Mouse (Mus musculus) mouse embryonic stem cell (cell line): Measurements from ENCODE around the gene Tmem117.

Experiments
- in situ Hi-C, 2 experiments: fragments of 300-500 bp; cut with MboI; formaldehyde crosslinking; loops; 1 replicate in 1 of 2; 3 replicates in 1 of 2; pipeline ENCODE4 v1.14.3; 2019 to 2020; ENCODE audit warnings: low sequenced_read_pairs in 2 of 2, low pct_unique_long_range_greater_than_20kb in 1 of 2, mixed read lengths in 1 of 2; ENCODE audit not compliant: unreplicated experiment in 1 of 2

Gene Tmem117

DNA sequence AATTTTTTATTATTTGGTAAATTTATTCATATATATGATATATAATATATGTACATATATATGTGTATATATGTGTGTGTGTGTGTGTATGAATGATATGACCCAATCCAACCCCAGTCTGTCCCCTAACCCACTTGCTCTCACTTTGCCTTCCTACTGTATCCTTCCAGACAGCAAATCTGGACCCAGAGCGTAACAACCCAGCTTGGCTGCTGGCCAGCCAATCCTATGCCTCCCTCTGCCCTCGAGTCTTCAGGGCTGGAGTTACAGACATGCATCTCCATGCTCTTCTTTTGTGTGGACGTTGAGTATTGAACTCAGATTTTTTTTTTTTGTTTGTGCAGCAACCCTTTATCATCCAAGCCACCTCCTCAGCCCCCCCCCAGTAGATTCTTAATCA lies 304.4 kb downstream of the Tmem117 start:
- in situ Hi-C loops: no loop called here

DNA sequence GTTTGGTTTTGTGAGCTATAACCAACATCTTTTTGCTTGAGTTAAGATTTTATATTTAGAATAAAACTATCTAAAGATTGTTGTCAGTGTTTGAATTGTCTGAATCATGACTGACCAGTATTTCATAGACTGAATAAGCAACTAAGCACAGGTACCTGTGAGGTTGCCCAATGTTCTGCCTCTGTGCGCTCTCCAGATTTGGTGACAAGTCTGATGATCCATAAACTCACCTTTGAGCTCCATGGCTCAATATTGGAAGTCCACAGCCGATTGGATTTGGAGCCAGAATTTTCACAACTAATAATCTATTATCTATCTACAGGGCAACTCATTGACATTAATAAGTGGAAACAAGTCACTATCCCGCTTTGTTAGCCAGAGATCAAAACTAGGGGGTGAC lies 312.9 kb downstream of the Tmem117 start:
- in situ Hi-C loops: no loop called here

DNA sequence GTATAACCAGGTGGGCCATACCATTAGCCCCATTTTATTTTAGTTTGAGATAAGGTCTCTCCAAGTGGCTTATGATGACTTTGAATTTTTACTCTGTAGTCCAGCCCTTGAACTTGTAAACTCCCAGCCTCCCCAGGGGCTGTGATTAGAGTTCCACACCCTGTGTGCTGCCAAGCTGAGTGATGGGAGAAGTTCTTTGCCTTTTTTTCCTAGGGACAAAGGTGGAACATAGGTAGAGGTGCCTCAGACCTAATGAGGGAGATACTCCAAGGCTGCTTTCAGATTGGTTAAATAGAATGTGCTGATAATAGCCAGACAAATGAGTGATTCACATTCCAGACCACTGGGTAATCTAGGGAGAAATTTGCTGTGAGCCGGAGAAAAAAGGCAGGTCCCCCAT lies 313.4 kb downstream of the Tmem117 start:
- in situ Hi-C loops: no loop called here

DNA sequence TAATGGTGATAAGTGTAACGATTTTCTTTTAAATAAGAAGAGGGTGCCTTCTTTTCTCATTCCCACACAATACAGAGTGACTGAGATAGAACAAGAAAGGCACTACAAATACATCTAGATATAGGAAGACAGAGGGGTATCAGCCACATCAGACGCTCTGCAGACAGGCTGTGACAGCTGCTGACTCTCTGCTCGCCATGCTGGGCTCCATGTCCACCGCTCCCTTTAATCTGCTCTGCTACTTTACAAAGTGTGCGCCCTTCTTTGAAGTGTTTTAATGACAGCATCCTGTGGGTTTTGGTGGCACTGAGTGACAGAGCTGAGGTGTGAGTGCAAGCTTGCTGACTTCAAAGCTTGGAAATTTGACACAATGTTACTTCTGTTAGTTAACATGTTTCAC lies 314.9 kb downstream of the Tmem117 start:
- in situ Hi-C loops: no loop called here

DNA sequence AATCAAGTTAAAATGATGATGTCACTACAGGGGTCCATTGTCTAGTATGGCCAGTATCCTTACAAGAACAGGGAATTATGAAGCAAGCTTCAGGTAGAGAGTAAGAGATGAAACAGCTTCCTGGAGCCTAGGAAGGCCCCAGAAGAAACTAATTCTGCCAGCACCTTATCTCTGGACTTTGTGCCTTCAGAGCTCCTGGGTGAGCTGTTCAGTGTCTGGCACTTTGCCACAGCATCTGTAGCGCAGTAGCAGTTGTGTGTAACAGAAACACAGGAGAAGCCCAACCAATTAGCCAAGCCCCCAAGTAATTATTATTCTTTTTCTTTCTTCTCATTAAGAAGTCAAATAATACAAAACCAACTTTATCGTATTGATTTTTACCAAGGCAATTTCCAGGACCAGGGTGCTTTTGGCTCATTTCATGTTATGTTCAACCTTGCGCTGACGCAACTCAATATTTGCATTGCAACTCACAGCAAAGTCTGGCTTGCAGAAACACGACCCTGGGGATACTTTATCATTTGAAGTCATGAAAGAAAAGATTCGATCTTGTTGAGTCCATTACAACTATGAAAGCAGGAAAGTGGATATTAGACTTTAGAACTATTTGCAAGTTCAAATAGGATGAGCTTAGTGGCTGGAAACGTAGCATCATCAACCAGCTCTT lies 322.5 kb downstream of the Tmem117 start:
- in situ Hi-C loops: no loop called here

DNA sequence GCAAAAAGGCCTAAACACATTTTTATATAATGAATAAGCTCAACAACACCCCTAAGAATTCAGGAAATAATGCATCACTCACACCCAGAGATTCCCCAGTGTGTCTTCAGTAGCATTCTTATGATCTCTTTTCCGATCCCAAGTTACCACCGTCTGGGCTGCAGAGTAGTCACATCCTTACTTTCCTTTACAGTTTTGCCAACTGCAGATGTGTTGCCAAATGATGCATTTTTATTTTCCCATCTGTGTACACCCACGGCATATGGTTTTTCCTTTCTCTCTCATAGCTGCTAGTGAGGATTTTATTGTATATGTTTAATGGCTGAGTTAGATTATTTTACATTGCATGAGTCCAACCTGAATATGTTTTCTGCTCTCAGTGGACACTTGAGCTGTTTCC lies 327.7 kb downstream of the Tmem117 start:
- in situ Hi-C loops: no loop called here

DNA sequence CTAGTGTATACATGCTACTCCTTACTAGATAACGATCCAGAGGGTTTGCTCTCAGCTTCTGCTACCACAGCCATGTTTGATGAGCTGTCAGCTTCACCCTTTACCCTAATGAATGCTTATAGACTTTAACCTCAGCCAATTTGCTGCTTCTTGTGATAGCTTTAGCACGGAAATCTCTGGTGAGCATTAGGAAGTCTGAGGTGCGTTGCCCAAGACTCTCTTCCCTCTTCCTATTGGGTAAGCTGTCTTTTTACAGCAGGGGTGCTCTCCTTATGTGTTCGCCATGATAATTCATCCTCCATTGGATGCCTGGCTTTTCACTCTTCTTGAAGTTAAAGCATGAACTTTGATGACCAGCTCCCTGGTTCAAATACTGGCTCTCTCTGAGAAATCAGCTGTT lies 328.2 kb downstream of the Tmem117 start:
- in situ Hi-C loops: no loop called here

DNA sequence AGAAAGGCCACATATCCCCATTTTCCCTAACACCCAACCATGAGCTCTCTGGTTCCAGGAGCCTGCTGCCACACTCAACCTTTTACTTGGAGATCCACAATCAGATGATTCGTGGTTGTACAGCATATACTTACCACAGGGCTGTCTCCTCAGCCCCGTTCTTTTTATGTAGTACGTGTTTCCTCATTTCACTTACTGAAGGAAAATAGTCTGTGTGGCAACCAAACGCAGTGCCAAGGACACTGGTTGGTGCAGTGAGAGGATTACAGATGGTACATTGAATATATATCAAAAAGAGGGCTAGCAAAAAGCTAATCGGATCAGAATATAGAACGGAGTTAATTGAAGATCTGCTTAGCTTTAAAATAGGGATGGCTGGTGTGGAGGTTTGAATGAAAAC lies 338.0 kb downstream of the Tmem117 start:
- in situ Hi-C loops: no loop called here

DNA sequence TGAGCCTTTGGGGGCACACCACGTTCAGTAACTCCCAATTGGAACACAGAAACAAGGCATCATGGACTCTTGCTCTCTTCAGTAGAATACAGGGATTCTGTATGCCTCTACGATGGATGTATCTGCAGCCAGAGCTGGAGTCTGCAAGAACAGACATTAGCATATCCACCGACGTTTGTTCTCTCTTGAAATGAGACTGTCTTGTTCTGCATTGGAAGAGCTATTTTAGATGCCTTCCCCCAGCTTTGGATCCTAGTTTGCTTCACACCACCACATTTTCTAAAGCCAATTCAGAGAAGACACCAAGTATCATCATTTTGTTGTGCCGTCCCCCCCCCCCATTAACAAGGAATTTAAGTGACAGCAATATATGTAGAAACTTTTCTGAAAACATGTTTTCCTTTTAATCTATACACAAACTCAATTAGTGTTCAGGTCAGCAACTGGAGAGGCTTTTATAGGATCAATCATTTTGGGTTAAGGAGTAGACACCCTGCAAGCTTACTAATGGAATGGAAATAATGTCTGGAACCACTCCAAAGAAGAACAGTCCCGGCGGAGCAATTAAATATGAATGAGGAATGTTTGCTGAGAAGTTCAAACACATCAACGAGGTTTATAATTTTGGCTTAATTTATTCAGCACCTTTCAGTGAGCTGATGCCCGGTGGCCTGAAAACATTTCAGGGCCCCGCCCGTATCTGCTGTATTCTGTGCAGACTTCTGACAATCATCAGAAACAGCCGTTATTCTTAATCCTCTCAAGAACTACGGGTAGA lies 339.6 kb downstream of the Tmem117 start:
- in situ Hi-C loops: no loop called here

DNA sequence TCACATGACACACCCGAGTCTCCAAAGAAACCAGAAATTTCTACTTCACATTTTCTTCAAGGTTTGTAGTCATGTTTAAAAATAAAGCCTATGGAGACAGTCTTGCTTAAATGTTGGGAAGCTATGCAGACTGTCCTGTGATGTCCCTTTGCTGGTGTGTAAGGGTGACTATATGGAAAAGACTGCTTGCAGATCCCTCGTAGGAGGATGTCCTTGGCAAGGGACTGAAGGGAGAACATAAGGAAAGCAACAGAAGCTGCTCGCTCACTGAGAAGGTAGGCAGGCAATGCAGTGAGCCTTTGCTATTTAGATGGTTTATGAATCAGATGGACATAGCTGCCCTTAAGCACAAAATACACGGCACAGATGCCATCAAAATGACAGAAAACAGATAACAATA lies 352.8 kb downstream of the Tmem117 start:
- in situ Hi-C loops: no loop called here

DNA sequence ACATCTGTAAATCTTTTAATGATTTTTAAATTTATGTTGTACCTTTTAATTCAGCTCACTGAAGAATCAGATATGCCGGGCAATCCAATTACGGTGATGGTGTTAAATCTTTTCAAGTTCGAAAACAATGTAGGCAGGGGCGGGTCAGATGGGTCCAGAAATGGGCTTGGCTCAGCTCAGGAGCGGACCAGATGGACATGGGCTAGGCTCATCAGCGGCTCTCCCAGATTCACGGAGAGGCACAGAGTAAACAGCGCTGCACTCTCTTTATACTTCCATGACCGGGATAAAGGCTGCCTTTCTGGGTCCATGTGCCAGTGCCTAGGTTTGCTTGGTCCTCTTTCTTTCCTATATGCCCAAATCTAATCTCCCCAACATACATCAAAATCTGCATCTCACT lies 366.3 kb downstream of the Tmem117 start:
- in situ Hi-C loops: no loop called here

DNA sequence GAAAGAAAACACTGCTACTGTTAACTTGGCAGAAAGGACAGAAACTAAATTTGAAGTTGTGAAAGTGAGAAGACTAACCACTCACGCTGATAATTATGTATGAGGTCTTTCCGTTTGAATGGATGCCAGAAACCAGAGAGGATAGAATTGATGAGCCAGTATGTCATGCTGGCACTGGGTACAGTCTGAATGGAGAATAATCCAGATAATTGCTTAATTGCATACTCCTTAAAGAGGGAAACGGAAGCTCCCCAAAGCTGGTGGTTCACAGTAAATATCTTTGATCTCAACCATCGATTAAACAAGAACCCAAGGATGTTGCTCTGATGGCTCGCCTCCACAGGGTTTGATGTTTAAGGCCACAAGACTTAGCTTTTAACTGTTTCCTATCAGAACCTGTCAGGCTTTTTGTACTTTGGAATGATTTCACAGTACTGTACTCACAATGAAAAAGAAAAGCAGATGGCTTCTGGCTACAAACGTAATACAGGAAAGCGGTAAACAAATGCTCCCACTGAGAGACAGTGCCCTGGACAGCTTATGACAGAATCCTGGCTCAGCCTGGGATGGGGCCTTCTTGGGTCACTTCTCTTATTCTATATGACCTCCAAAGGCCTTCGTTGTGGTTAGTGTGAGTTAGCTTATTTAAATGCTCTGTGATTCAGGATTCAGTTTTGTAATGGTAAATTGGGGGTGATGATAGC lies 376.2 kb downstream of the Tmem117 start:
- in situ Hi-C loops: no loop called here

DNA sequence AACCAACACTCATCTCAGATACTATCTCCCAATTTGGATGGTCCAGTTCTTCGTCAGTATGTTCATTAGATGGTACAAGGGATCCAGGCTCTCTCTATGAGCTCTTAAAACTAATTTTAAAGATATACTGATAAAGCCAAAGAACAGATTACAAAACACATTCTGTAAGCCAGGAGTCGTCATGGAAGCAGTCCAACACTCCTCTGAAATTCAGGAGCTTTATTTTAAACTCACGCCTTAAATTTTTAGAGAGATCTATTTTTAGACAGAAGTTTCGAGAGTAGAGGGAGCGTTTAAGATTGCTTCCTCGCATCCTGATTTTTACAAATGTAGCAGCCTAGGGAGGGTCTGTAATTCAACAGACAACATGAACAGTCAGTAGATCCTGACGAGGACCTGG lies 393.2 kb downstream of the Tmem117 start:
- in situ Hi-C loops: no loop called here

DNA sequence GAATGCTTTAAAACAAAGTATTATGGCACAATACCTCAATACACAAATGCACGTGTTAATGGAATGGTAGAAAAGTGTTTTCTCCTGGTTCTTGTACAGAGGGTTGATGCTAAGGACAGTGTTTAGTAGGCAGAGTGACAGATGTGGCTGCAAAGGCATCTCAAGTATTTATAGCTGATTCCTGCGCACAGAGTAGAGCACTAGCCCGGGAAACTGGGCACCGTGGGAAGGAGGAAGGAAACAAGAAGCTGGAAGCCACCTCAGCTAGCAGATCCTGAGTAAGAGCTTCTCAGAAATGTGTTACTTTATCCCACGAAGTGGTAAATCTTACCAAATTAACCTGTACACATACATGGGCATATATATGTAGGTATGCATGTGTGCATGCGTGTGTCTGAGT lies 395.4 kb downstream of the Tmem117 start:
- in situ Hi-C loops: no loop called here

DNA sequence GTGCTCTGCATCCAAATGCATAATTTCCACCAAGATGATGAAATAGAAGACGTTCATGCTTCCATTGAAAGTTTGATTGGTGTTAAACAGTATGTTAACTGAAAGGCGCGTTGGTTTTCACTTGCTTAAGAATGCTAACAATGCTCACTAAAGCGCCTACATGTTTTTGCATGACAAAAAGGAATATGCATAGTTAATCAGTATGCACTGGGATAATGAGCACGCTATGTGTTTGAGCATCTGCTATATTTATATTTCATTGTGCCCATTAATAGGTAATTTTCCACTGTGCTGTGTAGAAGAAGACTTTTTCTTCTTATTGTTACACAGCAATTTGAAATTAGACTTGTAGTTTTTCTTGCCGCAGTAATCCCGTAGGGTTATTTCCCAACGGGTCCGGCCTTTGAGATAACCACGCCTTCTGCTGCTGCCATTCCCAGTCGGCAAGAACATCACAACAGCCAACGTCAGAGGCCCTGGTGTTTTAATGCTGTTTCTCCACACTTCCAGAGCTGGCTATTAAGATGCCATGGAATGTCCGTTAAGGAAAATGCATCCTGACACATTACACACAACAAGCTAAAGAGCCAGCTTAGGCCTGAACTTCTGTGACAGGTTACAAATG lies 399.9 kb downstream of the Tmem117 start:
- in situ Hi-C loops: no loop called here

DNA sequence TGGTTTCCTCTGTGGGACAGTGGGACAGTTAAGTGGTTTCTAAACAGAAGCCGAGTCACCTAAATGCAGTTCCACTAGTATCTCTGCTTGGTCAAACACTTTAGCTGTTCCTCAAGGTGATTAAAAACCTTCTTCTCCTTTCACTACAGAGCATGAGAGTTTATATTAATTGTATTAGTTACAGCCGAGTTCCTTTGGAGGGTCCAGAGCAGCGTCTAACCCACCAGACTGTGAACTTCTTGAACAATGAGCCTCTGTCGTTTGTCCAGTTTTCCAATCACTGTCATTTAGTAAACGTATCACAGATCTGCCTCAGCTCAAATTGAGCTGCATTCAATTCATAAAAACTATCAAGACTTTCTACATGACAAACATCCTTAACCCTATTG lies 400.4 kb downstream of the Tmem117 start:
- in situ Hi-C loops: no loop called here

DNA sequence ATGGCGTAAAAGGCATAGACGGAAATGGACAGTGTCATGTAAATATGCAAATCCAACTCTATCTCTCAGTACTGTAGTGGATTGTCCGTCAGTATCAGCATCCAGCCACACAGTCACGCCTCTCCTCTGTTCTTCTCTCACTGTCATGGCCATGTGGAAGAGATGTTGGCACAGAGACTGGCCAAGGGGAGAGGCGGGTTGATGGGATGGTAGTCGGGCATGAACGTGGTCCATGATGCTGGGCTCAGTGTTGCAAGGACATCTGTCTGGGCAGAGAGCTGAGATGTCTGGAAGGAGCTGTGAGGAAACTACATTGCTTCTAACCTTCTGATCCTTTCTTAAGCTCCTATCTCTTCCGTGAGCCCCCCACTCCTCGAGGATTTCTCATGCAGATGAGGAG lies 413.4 kb downstream of the Tmem117 start:
- in situ Hi-C loops: no loop called here

DNA sequence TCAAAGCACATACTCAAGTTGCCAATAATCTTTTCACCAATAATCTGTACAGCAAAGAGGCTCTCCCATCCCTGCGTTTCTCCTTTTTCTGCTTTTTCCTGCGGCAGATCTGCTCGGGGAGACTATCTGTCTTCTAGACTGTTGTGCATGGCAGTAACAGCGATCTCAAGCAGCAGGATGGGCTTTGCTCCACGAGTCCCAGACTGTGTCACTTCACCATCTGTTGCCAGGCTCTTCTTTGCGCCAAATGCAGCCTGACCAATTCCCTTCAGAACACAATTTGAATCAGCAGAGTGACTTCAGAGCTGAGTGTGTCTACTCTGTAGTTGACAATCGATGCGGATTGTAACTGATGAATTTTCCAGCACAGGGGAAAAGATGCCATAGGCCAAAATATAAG lies 415.0 kb downstream of the Tmem117 start:
- in situ Hi-C loops: no loop called here

DNA sequence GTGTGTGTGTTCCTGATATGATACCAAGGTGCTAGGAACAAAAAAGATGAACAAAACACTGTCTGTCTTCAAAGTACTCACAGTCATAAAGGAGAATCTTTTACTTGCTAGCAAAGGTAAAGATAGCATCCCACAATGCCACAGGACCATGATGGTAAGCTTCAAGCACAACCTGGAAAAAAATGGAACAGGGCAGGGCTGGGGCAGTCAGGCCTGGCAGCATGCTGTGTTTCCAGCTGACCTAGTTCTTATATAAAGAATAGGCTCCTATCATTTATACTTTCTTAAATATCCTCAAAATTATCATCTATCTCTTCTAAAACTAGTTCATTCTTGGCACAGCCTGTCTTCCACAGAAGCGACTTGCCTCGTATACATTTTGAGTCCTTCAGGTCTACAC lies 418.5 kb downstream of the Tmem117 start:
- in situ Hi-C loops: no loop called here
